Mouse (Mus musculus): ENCODE measurements around the gene Tbx3. TPM values are rescaled to one million over a fixed set of nuclear protein-coding genes. Genes with fewer than 3 reads are reported as not detected.

The Tbx3 gene
- polyA plus RNA-seq, 1 experiment from 2014 or later = 10.5 TPM

DNA sequence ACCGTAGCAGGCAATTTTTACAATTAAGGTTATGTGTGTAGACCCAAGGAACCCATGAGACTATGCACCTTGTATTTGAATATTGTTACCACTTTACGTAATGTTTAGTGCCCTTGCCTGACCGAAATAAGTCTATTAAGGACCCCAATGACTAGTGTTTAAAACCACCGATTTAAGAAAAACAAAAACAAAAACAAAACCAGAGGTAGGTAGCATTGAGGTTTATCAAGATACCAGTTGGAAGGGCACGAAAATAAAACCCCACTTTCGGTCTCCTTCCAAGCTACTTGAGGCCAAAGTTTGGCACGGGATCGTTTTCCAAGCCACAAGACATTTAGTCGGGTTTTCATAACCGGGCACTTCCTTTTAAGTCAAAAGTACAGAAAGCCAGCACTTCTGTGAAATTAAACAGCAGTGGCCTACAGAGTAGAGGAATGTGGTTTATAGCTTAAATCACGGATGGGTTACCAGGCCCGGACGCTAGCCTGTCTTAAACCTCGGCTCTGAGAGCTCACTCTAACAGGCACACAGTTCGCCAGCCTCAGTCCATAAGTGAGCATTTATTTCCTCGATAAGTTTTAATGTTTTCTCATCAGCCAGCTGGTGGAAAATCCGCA lies 2.6 kb downstream of the Tbx3 start:
- ATAC-seq (ENCODE audit: insufficient read depth, low FRiP score, low TSS enrichment) (no peak), DNase-seq (ENCODE audit: low spot score) (peak; percentile 48)
- 1% methylated on average over 17 of the region's 17 CpGs for WGBS
- peaks cover 13% of the 10 kb centered on the region for H3K4me1 ChIP-seq (ENCODE audit: control insufficient read depth, insufficient read depth, low read length)
- no peaks in the 10 kb centered on the region for H3K36me3 ChIP-seq (ENCODE audit: control insufficient read depth, insufficient read depth, low read length)
- H3K27me3 ChIP-seq (ENCODE audit: control insufficient read depth, insufficient read depth, low read length) = peaks cover 97% of the 10 kb centered on the region
- H3K4me3 ChIP-seq (ENCODE audit: low read depth, low read length) = peak overlapping the region; percentile 28
- no peak overlapping the region for H3K9ac ChIP-seq (ENCODE audit: low read length)
- no peak overlapping the region for H3K27ac ChIP-seq (ENCODE audit: low read depth, low read length)
- no peak overlapping the region; the same call in 1 of the 2 replicates for H3K4me2 ChIP-seq (ENCODE audit: low read depth)
- no peaks in the 10 kb centered on the region for H3K9me3 ChIP-seq (ENCODE audit: control insufficient read depth, low read length)

DNA sequence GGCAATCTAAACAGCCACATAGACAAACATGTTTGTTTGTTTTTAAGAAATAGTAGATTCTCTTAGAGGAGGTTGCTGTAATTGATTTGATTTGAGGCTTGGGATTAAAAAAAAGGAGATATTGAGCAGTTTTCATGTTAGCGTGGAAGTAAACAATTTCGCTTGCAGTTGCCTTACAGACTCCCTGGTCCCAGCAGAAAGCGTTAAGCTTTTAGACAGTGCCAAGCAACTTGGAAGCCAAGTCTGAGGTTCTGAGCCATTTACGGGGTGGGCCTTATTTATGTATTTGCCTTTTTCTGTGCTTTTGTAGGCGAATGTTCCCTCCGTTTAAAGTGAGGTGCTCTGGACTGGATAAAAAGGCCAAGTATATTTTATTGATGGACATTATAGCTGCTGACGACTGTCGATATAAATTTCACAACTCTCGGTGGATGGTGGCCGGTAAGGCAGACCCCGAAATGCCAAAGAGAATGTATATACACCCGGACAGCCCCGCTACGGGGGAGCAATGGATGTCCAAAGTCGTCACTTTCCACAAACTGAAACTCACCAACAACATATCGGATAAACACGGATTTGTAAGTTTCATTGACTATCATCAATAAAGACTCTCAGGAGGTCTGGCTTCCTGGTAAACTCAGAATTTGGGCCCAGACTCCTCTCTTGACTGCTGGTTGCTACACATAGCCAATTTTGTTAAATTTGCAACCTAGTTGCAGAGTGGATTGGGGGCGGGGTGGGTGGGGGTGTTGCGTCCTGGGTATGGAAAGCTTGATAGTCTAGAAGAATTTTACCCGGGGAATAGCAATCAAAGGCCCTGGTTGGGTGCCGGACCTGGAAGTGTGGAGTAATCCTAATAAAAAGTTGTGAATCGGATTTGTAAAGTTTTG lies 3.5 kb downstream of the Tbx3 start:
- peaks cover 11% of the 10 kb centered on the region for H3K4me1 ChIP-seq (ENCODE audit: control insufficient read depth, insufficient read depth, low read length)
- WGBS = 3% methylated on average over 22 of the region's 22 CpGs
- peak overlapping the region; percentile 22 for H3K4me3 ChIP-seq (ENCODE audit: low read depth, low read length)
- no peaks in the 10 kb centered on the region for H3K36me3 ChIP-seq (ENCODE audit: control insufficient read depth, insufficient read depth, low read length)
- DNase-seq (ENCODE audit: low spot score) (no peak), ATAC-seq (ENCODE audit: insufficient read depth, low FRiP score, low TSS enrichment) (no peak)
- no peaks in the 10 kb centered on the region for H3K9me3 ChIP-seq (ENCODE audit: control insufficient read depth, low read length)
- H3K4me2 ChIP-seq (ENCODE audit: low read depth) = peak overlapping the region; percentile 17
- peaks cover 97% of the 10 kb centered on the region for H3K27me3 ChIP-seq (ENCODE audit: control insufficient read depth, insufficient read depth, low read length)
- H3K9ac ChIP-seq (ENCODE audit: low read length) = no peak overlapping the region
- H3K27ac ChIP-seq (ENCODE audit: low read depth, low read length) = no peak overlapping the region

DNA sequence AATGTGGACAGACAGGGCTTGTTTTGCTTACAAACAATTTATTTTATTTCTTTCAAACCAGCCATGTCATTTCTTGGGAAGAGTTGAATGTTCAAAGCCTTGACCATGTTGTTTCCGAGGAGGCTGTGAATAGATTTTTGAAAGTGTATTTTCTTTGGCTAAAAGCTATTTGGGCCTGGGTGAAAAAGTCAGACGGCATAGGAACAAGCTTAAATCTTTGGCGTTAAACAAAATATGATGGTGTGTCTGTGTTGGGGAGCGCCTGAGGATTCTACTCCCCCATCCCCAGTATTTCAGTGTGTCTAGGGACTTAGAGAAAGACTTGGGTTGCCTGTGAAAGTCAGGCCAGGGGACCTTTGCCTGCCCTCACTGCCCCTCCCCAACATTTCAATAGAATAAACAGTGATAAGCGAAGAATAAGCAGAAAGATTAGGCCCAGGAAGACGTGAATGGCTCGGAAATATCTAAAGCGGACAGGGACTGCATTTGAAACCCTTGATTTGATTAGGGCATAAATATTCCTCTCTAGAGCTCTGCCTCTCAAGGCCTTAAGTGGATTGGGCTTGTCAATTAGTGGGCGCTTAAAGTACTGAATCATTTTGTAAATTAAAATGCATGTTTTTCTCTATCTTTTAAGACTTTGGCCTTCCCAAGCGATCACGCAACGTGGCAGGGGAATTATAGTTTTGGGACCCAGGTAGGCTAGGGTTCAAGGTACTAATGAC lies 4.3 kb downstream of the Tbx3 start:
- no peak for ATAC-seq (ENCODE audit: insufficient read depth, low FRiP score, low TSS enrichment)
- 4% methylated on average over 12 of the region's 12 CpGs for WGBS
- DNase-seq (ENCODE audit: low spot score) = no peak
- H3K9me3 ChIP-seq (ENCODE audit: control insufficient read depth, low read length) = no peaks in the 10 kb centered on the region
- no peaks in the 10 kb centered on the region for H3K36me3 ChIP-seq (ENCODE audit: control insufficient read depth, insufficient read depth, low read length)
- H3K4me1 ChIP-seq (ENCODE audit: control insufficient read depth, insufficient read depth, low read length) = peaks cover 4% of the 10 kb centered on the region; the same call in 1 of the 2 replicates
- H3K4me2 ChIP-seq (ENCODE audit: low read depth) = peak overlapping the region; percentile 13
- no peak overlapping the region for H3K9ac ChIP-seq (ENCODE audit: low read length)
- peak overlapping the region; percentile 22; the same call in 1 of the 2 replicates for H3K4me3 ChIP-seq (ENCODE audit: low read depth, low read length)
- no peak overlapping the region for H3K27ac ChIP-seq (ENCODE audit: low read depth, low read length)
- H3K27me3 ChIP-seq (ENCODE audit: control insufficient read depth, insufficient read depth, low read length) = peaks cover 94% of the 10 kb centered on the region

DNA sequence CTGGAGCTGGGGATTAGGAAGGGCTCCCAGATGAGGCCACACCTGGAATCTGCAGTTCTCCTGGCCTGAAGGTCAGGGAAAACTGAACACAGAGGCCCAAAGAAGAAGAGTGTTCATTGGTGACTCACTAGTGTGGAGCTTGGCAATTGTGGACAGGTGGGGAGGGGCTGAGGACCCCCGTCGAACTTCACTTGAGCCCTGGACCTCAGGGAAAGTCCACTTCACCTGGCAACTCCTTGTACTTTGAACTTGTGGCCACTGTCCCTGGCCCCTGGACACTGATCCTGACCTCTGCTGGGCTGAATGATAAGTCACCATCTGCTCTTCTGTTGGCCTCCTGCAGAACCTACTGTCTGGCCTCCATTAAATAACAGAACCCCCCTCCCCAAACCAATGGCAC lies 5.8 kb downstream of the Tbx3 start:
- peaks cover 94% of the 10 kb centered on the region for H3K27me3 ChIP-seq (ENCODE audit: control insufficient read depth, insufficient read depth, low read length)
- H3K9ac ChIP-seq (ENCODE audit: low read length) = no peak overlapping the region
- no peak overlapping the region for H3K4me3 ChIP-seq (ENCODE audit: low read depth, low read length)
- 0 out of 2 replicates have a peak, but pooled peaks cover 2% of the 10 kb centered on the region for H3K4me1 ChIP-seq (ENCODE audit: control insufficient read depth, insufficient read depth, low read length)
- 9% methylated on average over 2 of the region's 2 CpGs for WGBS
- DNase-seq (ENCODE audit: low spot score) (no peak), ATAC-seq (ENCODE audit: insufficient read depth, low FRiP score, low TSS enrichment) (no peak)
- no peak overlapping the region for H3K27ac ChIP-seq (ENCODE audit: low read depth, low read length)
- no peak overlapping the region for H3K4me2 ChIP-seq (ENCODE audit: low read depth)
- no peaks in the 10 kb centered on the region for H3K36me3 ChIP-seq (ENCODE audit: control insufficient read depth, insufficient read depth, low read length)
- no peaks in the 10 kb centered on the region for H3K9me3 ChIP-seq (ENCODE audit: control insufficient read depth, low read length)

DNA sequence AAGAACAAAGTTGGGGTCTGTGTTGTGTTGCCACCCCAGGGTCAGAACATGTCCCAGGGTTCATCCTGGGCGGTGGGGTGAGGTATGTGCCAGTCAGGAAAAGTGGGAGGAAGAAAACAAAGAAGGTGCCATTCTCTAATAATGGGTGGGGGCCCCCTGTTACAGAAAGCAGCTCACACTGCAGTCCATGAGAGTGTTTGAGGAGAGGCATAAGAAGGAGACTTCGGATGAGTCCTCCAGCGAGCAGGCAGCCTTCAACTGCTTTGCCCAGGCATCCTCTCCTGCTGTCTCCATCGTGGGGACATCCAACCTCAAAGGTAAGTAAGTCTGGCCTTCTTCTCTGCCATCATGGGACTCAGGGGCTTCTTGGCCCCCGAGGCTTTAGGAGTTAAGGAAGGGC lies 8.0 kb downstream of the Tbx3 start:
- no peak for ATAC-seq (ENCODE audit: insufficient read depth, low FRiP score, low TSS enrichment)
- Histone ChIP-seq H3K36me3 (ENCODE audit: control insufficient read depth, insufficient read depth, low read length) (no peaks in the 10 kb centered on the region), H3K27me3 (ENCODE audit: control insufficient read depth, insufficient read depth, low read length) (peaks cover 95% of the 10 kb centered on the region), H3K4me3 (ENCODE audit: low read depth, low read length) (no peak overlapping the region), H3K9ac (ENCODE audit: low read length) (no peak overlapping the region), H3K27ac (ENCODE audit: low read depth, low read length) (no peak overlapping the region), H3K9me3 (ENCODE audit: control insufficient read depth, low read length) (no peaks in the 10 kb centered on the region), H3K4me1 (ENCODE audit: control insufficient read depth, insufficient read depth, low read length) (0 out of 2 replicates have a peak, but pooled peaks cover 2% of the 10 kb centered on the region), H3K4me2 (ENCODE audit: low read depth) (no peak overlapping the region)
- 13% methylated on average over 5 of the region's 5 CpGs for WGBS
- no peak for DNase-seq (ENCODE audit: low spot score)

DNA sequence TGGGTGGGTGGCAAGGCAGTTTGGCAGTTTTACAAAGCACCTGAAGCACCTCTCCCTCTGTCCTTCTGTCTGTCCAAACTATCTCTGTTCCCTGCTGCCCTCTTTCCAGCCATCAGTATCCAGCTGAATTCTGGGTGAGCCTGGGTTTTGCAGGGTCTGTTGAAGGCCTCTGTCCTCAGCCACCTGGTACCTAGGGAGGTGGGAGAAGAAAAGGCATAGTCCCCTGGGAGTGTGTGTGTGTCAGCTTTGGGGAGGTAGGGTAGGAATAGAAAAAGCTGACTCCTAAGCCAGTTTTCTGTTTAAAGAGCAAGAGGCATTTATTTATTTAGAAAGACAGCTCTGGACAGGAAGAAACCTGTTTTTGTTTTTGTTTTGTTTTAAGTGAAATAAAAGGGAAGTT lies 8.6 kb downstream of the Tbx3 start:
- H3K4me2 ChIP-seq (ENCODE audit: low read depth) = no peak overlapping the region
- ATAC-seq (ENCODE audit: insufficient read depth, low FRiP score, low TSS enrichment) (no peak), DNase-seq (ENCODE audit: low spot score) (no peak)
- no peak overlapping the region for H3K27ac ChIP-seq (ENCODE audit: low read depth, low read length)
- H3K27me3 ChIP-seq (ENCODE audit: control insufficient read depth, insufficient read depth, low read length) = peaks cover 96% of the 10 kb centered on the region
- no peaks in the 10 kb centered on the region for H3K36me3 ChIP-seq (ENCODE audit: control insufficient read depth, insufficient read depth, low read length)
- H3K4me3 ChIP-seq (ENCODE audit: low read depth, low read length) = no peak overlapping the region
- H3K4me1 ChIP-seq (ENCODE audit: control insufficient read depth, insufficient read depth, low read length) = 0 out of 2 replicates have a peak, but pooled peaks cover 2% of the 10 kb centered on the region
- no peaks in the 10 kb centered on the region for H3K9me3 ChIP-seq (ENCODE audit: control insufficient read depth, low read length)
- H3K9ac ChIP-seq (ENCODE audit: low read length) = no peak overlapping the region

DNA sequence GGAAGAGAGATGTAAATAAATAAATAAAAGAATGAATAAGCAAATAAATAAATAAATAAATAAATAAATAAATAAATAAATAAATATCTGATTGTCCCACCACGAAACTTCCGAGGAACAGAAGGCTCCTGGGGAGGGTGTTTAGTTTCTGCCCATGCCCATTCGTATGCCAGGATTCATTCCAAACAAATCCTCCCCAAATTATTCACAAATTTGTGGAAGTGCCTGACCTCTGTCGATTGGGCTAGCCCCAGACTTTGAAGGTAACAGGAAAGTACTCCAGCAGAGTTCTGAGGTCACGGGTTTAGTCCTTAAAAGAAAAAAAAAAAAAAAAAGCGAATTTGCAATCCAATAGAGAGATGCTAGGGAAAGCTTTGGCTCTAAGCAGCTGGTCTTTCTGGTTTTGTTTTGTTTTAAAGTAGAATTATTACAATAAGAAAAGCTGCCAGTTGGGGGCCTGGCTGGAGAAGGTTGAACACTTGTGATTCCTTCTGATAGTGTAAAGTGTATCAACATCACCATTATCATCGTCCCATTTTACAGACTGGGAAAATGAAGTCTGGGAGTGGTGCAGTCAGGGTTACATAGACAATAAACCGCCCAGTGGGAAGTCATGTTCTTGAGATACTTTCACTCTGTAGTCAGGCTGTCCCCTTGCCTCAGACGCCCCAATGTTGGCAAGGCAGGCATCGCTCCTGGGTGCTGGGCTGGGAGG lies 9.3 kb downstream of the Tbx3 start:
- H3K36me3 ChIP-seq (ENCODE audit: control insufficient read depth, insufficient read depth, low read length) = no peaks in the 10 kb centered on the region
- DNase-seq (ENCODE audit: low spot score) = no peak
- no peak overlapping the region; the same call in 1 of the 2 replicates for H3K4me2 ChIP-seq (ENCODE audit: low read depth)
- no peaks in the 10 kb centered on the region for H3K9me3 ChIP-seq (ENCODE audit: control insufficient read depth, low read length)
- H3K27ac ChIP-seq (ENCODE audit: low read depth, low read length) = no peak overlapping the region
- H3K27me3 ChIP-seq (ENCODE audit: control insufficient read depth, insufficient read depth, low read length) = peaks cover 94% of the 10 kb centered on the region
- ATAC-seq (ENCODE audit: insufficient read depth, low FRiP score, low TSS enrichment) = no peak
- WGBS = 9% methylated on average over 10 of the region's 10 CpGs
- 0 out of 2 replicates have a peak, but pooled peaks cover 2% of the 10 kb centered on the region for H3K4me1 ChIP-seq (ENCODE audit: control insufficient read depth, insufficient read depth, low read length)
- H3K9ac ChIP-seq (ENCODE audit: low read length) = no peak overlapping the region
- no peak overlapping the region; the same call in 1 of the 2 replicates for H3K4me3 ChIP-seq (ENCODE audit: low read depth, low read length)

All from neural tube, embryonic 11.5 days (tissue).